Mouse (Mus musculus) ES-Bruce4 (cell line): Measurements from ENCODE around the gene Erc1.

Source experiments
- CTCF ChIP-seq: IDR thresholded peaks from one replicate; pipeline ENCODE4 v1.8.1; 2011; ENCODE audit warnings: low read depth, low read length
- POLR2A ChIP-seq: IDR thresholded peaks from one replicate; pipeline ENCODE4 v1.8.1; 2011; ENCODE audit warnings: low read length; ENCODE audit not compliant: insufficient read depth

- TF ChIP-seq CTCF (no peak), POLR2A (no peak)
Measured at GRCm38 (mm10) chr6:119558855-119559254, 289.1 kb downstream of the Erc1 start.
